Mouse (Mus musculus): Measurements from ENCODE around the gene Rpl35a. TPM values are rescaled to one million over a fixed set of nuclear protein-coding genes. Genes with fewer than 3 reads are reported as not detected.

Gene Rpl35a
- polyA plus RNA-seq, 1 experiment from 2014 or later: 1,004 TPM

GRCm38 (mm10) chr16:33061400-33061799 is 5.1 kb downstream of the Rpl35a start:
- Histone ChIP-seq H3K27ac (ENCODE audit: low read length) (no peak overlapping the region), H3K9ac (ENCODE audit: low read length) (no peak overlapping the region), H3K4me1 (replicated peaks; ENCODE audit: control insufficient read depth, insufficient read depth, low read length) (peaks cover 20% of the 10 kb centered on the region), H3K36me3 (ENCODE audit: control insufficient read depth, insufficient read depth, low read length) (peaks cover 22% of the 10 kb centered on the region), H3K4me2 (ENCODE audit: low read depth, low read length) (peak overlapping the region; percentile 89), H3K27me3 (ENCODE audit: control insufficient read depth, insufficient read depth, low read depth, low read length) (no peaks in the 10 kb centered on the region), H3K4me3 (ENCODE audit: low read length) (no peak overlapping the region; the same call in 1 of the 2 replicates), H3K9me3 (ENCODE audit: control insufficient read depth, low read length) (no peaks in the 10 kb centered on the region)
- 49% methylated on average over 11 of the region's 11 CpGs for WGBS
- ATAC-seq (ENCODE audit: low read depth): no peak

GRCm38 (mm10) chr16:33062024-33062681 is 5.9 kb downstream of the Rpl35a start, which contains the start of gene Lmln:
Lmln (plus strand) TSS chr16:33062521.
- WGBS: under 1% methylated on average over 56 of the region's 64 CpGs
- Histone ChIP-seq H3K9me3 (ENCODE audit: control insufficient read depth, low read length) (no peaks in the 10 kb centered on the region), H3K36me3 (ENCODE audit: control insufficient read depth, insufficient read depth, low read length) (peaks cover 22% of the 10 kb centered on the region), H3K4me3 (ENCODE audit: low read length) (peak within 1 kb of the TSS; percentile 81), H3K4me2 (ENCODE audit: low read depth, low read length) (peak within 1 kb of the TSS; percentile 89), H3K27ac (ENCODE audit: low read length) (peak within 1 kb of the TSS; percentile 85), H3K4me1 (replicated peaks; ENCODE audit: control insufficient read depth, insufficient read depth, low read length) (peaks cover 20% of the 10 kb centered on the region), H3K27me3 (ENCODE audit: control insufficient read depth, insufficient read depth, low read depth, low read length) (no peaks in the 10 kb centered on the region), H3K9ac (ENCODE audit: low read length) (peak within 1 kb of the TSS; percentile 76)
- peak; percentile 98 for ATAC-seq (ENCODE audit: low read depth)

GRCm38 (mm10) chr16:33062682-33063131 is 6.5 kb downstream of the Rpl35a start:
- Histone ChIP-seq H3K4me1 (replicated peaks; ENCODE audit: control insufficient read depth, insufficient read depth, low read length) (peaks cover 18% of the 10 kb centered on the region), H3K4me3 (ENCODE audit: low read length) (peak overlapping the region; percentile 81), H3K9me3 (ENCODE audit: control insufficient read depth, low read length) (no peaks in the 10 kb centered on the region), H3K9ac (ENCODE audit: low read length) (peak overlapping the region; percentile 76), H3K27me3 (ENCODE audit: control insufficient read depth, insufficient read depth, low read depth, low read length) (no peaks in the 10 kb centered on the region), H3K36me3 (ENCODE audit: control insufficient read depth, insufficient read depth, low read length) (peaks cover 22% of the 10 kb centered on the region), H3K4me2 (ENCODE audit: low read depth, low read length) (peak overlapping the region; percentile 89), H3K27ac (ENCODE audit: low read length) (peak overlapping the region; percentile 85)
- WGBS: under 1% methylated on average over 32 of the region's 35 CpGs
- ATAC-seq (ENCODE audit: low read depth): peak; percentile 61

- H3K4me2 ChIP-seq (ENCODE audit: low read depth, low read length): peak overlapping the region; percentile 89
- H3K4me1 ChIP-seq (replicated peaks; ENCODE audit: control insufficient read depth, insufficient read depth, low read length): peaks cover 13% of the 10 kb centered on the region
- peak overlapping the region; percentile 81 for H3K4me3 ChIP-seq (ENCODE audit: low read length)
- ATAC-seq (ENCODE audit: low read depth): no peak
- no peaks in the 10 kb centered on the region for H3K9me3 ChIP-seq (ENCODE audit: control insufficient read depth, low read length)
- WGBS: 10% methylated on average over 7 of the region's 7 CpGs
- H3K9ac ChIP-seq (ENCODE audit: low read length): peak overlapping the region; percentile 76
- H3K36me3 ChIP-seq (ENCODE audit: control insufficient read depth, insufficient read depth, low read length): peaks cover 22% of the 10 kb centered on the region
- peak overlapping the region; percentile 85; the same call in 1 of the 2 replicates for H3K27ac ChIP-seq (ENCODE audit: low read length)
- no peaks in the 10 kb centered on the region for H3K27me3 ChIP-seq (ENCODE audit: control insufficient read depth, insufficient read depth, low read depth, low read length)
These were observed 7.0 kb downstream of the Rpl35a start for GRCm38 (mm10) chr16:33063267-33063666.

GRCm38 (mm10) chr16:33064636-33065035 is 8.4 kb downstream of the Rpl35a start:
- WGBS: 76% methylated on average over 9 of the region's 9 CpGs
- no peaks in the 10 kb centered on the region for H3K9me3 ChIP-seq (ENCODE audit: control insufficient read depth, low read length)
- H3K27me3 ChIP-seq (ENCODE audit: control insufficient read depth, insufficient read depth, low read depth, low read length): no peaks in the 10 kb centered on the region
- ATAC-seq (ENCODE audit: low read depth): no peak
- no peak overlapping the region for H3K4me2 ChIP-seq (ENCODE audit: low read depth, low read length)
- H3K4me1 ChIP-seq (replicated peaks; ENCODE audit: control insufficient read depth, insufficient read depth, low read length): peaks cover 10% of the 10 kb centered on the region
- no peak overlapping the region for H3K9ac ChIP-seq (ENCODE audit: low read length)
- H3K27ac ChIP-seq (ENCODE audit: low read length): no peak overlapping the region
- peaks cover 10% of the 10 kb centered on the region for H3K36me3 ChIP-seq (ENCODE audit: control insufficient read depth, insufficient read depth, low read length)
- H3K4me3 ChIP-seq (ENCODE audit: low read length): no peak overlapping the region

GRCm38 (mm10) chr16:33070928-33071327 is 14.7 kb downstream of the Rpl35a start:
- Histone ChIP-seq H3K4me3 (ENCODE audit: low read length) (no peak overlapping the region), H3K27me3 (ENCODE audit: control insufficient read depth, insufficient read depth, low read depth, low read length) (no peaks in the 10 kb centered on the region), H3K9ac (ENCODE audit: low read length) (no peak overlapping the region), H3K27ac (ENCODE audit: low read length) (no peak overlapping the region), H3K4me1 (replicated peaks; ENCODE audit: control insufficient read depth, insufficient read depth, low read length) (no peaks in the 10 kb centered on the region), H3K4me2 (ENCODE audit: low read depth, low read length) (no peak overlapping the region), H3K9me3 (ENCODE audit: control insufficient read depth, low read length) (no peaks in the 10 kb centered on the region), H3K36me3 (ENCODE audit: control insufficient read depth, insufficient read depth, low read length) (peaks cover 4% of the 10 kb centered on the region; the same call in 1 of the 2 replicates)
- no peak for ATAC-seq (ENCODE audit: low read depth)

GRCm38 (mm10) chr16:33072871-33073557 is 16.8 kb downstream of the Rpl35a start:
- H3K27me3 ChIP-seq (ENCODE audit: control insufficient read depth, insufficient read depth, low read depth, low read length): no peaks in the 10 kb centered on the region
- no peak overlapping the region for H3K4me3 ChIP-seq (ENCODE audit: low read length)
- peaks cover 4% of the 10 kb centered on the region; the same call in 1 of the 2 replicates for H3K36me3 ChIP-seq (ENCODE audit: control insufficient read depth, insufficient read depth, low read length)
- H3K9ac ChIP-seq (ENCODE audit: low read length): no peak overlapping the region
- ATAC-seq (ENCODE audit: low read depth): no peak
- H3K27ac ChIP-seq (ENCODE audit: low read length): no peak overlapping the region
- H3K9me3 ChIP-seq (ENCODE audit: control insufficient read depth, low read length): no peaks in the 10 kb centered on the region
- H3K4me1 ChIP-seq (replicated peaks; ENCODE audit: control insufficient read depth, insufficient read depth, low read length): no peaks in the 10 kb centered on the region
- H3K4me2 ChIP-seq (ENCODE audit: low read depth, low read length): no peak overlapping the region
- 83% methylated on average over 6 of the region's 6 CpGs for WGBS

GRCm38 (mm10) chr16:33074967-33075366 is 18.7 kb downstream of the Rpl35a start:
- no peak for ATAC-seq (ENCODE audit: low read depth)
- Histone ChIP-seq H3K27me3 (ENCODE audit: control insufficient read depth, insufficient read depth, low read depth, low read length) (no peaks in the 10 kb centered on the region), H3K36me3 (ENCODE audit: control insufficient read depth, insufficient read depth, low read length) (peaks cover 4% of the 10 kb centered on the region; the same call in 1 of the 2 replicates), H3K27ac (ENCODE audit: low read length) (no peak overlapping the region), H3K4me2 (ENCODE audit: low read depth, low read length) (no peak overlapping the region), H3K4me1 (replicated peaks; ENCODE audit: control insufficient read depth, insufficient read depth, low read length) (no peaks in the 10 kb centered on the region), H3K9me3 (ENCODE audit: control insufficient read depth, low read length) (no peaks in the 10 kb centered on the region), H3K9ac (ENCODE audit: low read length) (no peak overlapping the region), H3K4me3 (ENCODE audit: low read length) (no peak overlapping the region)
- 58% methylated on average over 5 of the region's 5 CpGs for WGBS

GRCm38 (mm10) chr16:33076078-33076477 is 19.8 kb downstream of the Rpl35a start:
- no peak overlapping the region for H3K9ac ChIP-seq (ENCODE audit: low read length)
- WGBS: 41% methylated on average over 6 of the region's 6 CpGs
- no peaks in the 10 kb centered on the region for H3K27me3 ChIP-seq (ENCODE audit: control insufficient read depth, insufficient read depth, low read depth, low read length)
- no peak for ATAC-seq (ENCODE audit: low read depth)
- H3K4me2 ChIP-seq (ENCODE audit: low read depth, low read length): no peak overlapping the region
- no peak overlapping the region for H3K27ac ChIP-seq (ENCODE audit: low read length)
- no peak overlapping the region for H3K4me3 ChIP-seq (ENCODE audit: low read length)
- no peaks in the 10 kb centered on the region for H3K4me1 ChIP-seq (replicated peaks; ENCODE audit: control insufficient read depth, insufficient read depth, low read length)
- H3K36me3 ChIP-seq (ENCODE audit: control insufficient read depth, insufficient read depth, low read length): peaks cover 1% of the 10 kb centered on the region; the same call in 1 of the 2 replicates
- no peaks in the 10 kb centered on the region for H3K9me3 ChIP-seq (ENCODE audit: control insufficient read depth, low read length)

All from lung, embryonic 16.5 days (tissue).